Comparison of ENCODE assay signal across 19 mouse cellular contexts in genomic region chr17:63090112-63090511, GRCm38 (mm10).
DNase-seq lines count a peak whose midpoint lies in the region; ATAC-seq lines count a peak whose summit lies in the region.
"Had no signal": no experiment of that assay in that cellular context is flagged by ENCODE, and none has a peak within 500 bp of the region (broad histone marks: within the 10 kb centered on the region; RNA-seq: fewer than 3 reads in every experiment).

No protein-coding gene starts in this region.

- no peaks in the 10 kb centered on the region; the same call in 1 of the 2 replicates for H3K4me1 ChIP-seq in midbrain, embryonic 11.5 days (ENCODE audit: control insufficient read depth, insufficient read depth, low read length)
- H3K4me1 ChIP-seq in midbrain, embryonic 13.5 days (replicated peaks): 0 out of 2 replicates have a peak, but pooled peaks cover 3% of the 10 kb centered on the region
- H3K4me1 ChIP-seq in neural tube, embryonic 13.5 days (replicated peaks): peaks cover 5% of the 10 kb centered on the region
- H3K4me1 ChIP-seq in neural tube, embryonic 15.5 days: no peaks in the 10 kb centered on the region

- no peak overlapping the region for H3K4me2 ChIP-seq in midbrain, embryonic 11.5 days
- H3K4me2 ChIP-seq in midbrain, embryonic 13.5 days (replicated peaks): no peak overlapping the region
- H3K4me2 ChIP-seq in neural tube, embryonic 13.5 days: no peak overlapping the region
- no peak overlapping the region for H3K4me2 ChIP-seq in neural tube, embryonic 15.5 days

- no peaks in the 10 kb centered on the region for H3K27me3 ChIP-seq in midbrain, embryonic 11.5 days (ENCODE audit: control insufficient read depth, insufficient read depth, low read length)
- H3K27me3 ChIP-seq in midbrain, embryonic 13.5 days: no peaks in the 10 kb centered on the region
- H3K27me3 ChIP-seq in neural tube, embryonic 13.5 days: no peaks in the 10 kb centered on the region
- H3K27me3 ChIP-seq in neural tube, embryonic 15.5 days (replicated peaks): no peaks in the 10 kb centered on the region
- H3K27me3 ChIP-seq: CH12.LX, Patski had no signal

- DNase-seq in midbrain, embryonic 11.5 days (ENCODE audit: low spot score, missing footprints): peak; percentile 60
- DNase-seq: adrenal gland, adult 2 months; adrenal gland, adult 8-10 months; adrenal gland, postnatal 10 days; adrenal gland, postnatal 14 days; adrenal gland, postnatal 25 days; adrenal gland, postnatal 36 days; B cell, adult 2 months; cerebellum, adult 11 months; cerebellum, adult 11-12 months; cerebellum, adult 18-20 months had no signal

- no peak for ATAC-seq in midbrain, embryonic 11.5 days (ENCODE audit: low FRiP score)
- no peak for ATAC-seq in midbrain, embryonic 13.5 days
- peak; percentile 59 for ATAC-seq in neural tube, embryonic 13.5 days (ENCODE audit: low read depth)
- ATAC-seq in neural tube, embryonic 15.5 days (ENCODE audit: low FRiP score): no peak
- ATAC-seq: activated CD4-positive, CD25-positive, alpha-beta regulatory T cell, adult 4 months; CD4-positive, CD25-positive, alpha-beta regulatory T cell, adult 4 months; Patski had no signal

- H3K27ac ChIP-seq in midbrain, embryonic 11.5 days (ENCODE audit: low read depth, low read length): no peak overlapping the region
- H3K27ac ChIP-seq in midbrain, embryonic 13.5 days: no peak overlapping the region
- H3K27ac ChIP-seq in neural tube, embryonic 13.5 days (replicated peaks): no peak overlapping the region
- H3K27ac ChIP-seq in neural tube, embryonic 15.5 days (replicated peaks): no peak overlapping the region

- H3K4me3 ChIP-seq in midbrain, embryonic 11.5 days (ENCODE audit: low read depth, low read length): no peak overlapping the region
- H3K4me3 ChIP-seq in midbrain, embryonic 13.5 days (replicated peaks): no peak overlapping the region
- H3K4me3 ChIP-seq in neural tube, embryonic 13.5 days: no peak overlapping the region
- H3K4me3 ChIP-seq in neural tube, embryonic 15.5 days (replicated peaks): no peak overlapping the region

- WGBS in midbrain, embryonic 11.5 days: 85% methylated on average over 3 of the region's 3 CpGs
- 92% methylated on average over 3 of the region's 3 CpGs for WGBS in midbrain, embryonic 13.5 days
- 82% methylated on average over 3 of the region's 3 CpGs for WGBS in neural tube, embryonic 13.5 days
- 92% methylated on average over 3 of the region's 3 CpGs for WGBS in neural tube, embryonic 15.5 days

- H3K9ac ChIP-seq in midbrain, embryonic 11.5 days (ENCODE audit: low read length): no peak overlapping the region
- no peak overlapping the region for H3K9ac ChIP-seq in midbrain, embryonic 13.5 days (replicated peaks)
- H3K9ac ChIP-seq in neural tube, embryonic 13.5 days: no peak overlapping the region
- H3K9ac ChIP-seq in neural tube, embryonic 15.5 days (replicated peaks): no peak overlapping the region

- no peaks in the 10 kb centered on the region; the same call in 1 of the 2 replicates for H3K36me3 ChIP-seq in midbrain, embryonic 11.5 days (ENCODE audit: control insufficient read depth, insufficient read depth, low read length)
- H3K36me3 ChIP-seq in midbrain, embryonic 13.5 days: no peaks in the 10 kb centered on the region; the same call in 1 of the 2 replicates
- H3K36me3 ChIP-seq in neural tube, embryonic 13.5 days: no peaks in the 10 kb centered on the region
- H3K36me3 ChIP-seq in neural tube, embryonic 15.5 days: no peaks in the 10 kb centered on the region
- H3K36me3 ChIP-seq: G1E had no signal

- H3K9me3 ChIP-seq in midbrain, embryonic 11.5 days (ENCODE audit: control insufficient read depth, low read length): no peaks in the 10 kb centered on the region
- H3K9me3 ChIP-seq in midbrain, embryonic 13.5 days: no peaks in the 10 kb centered on the region
- H3K9me3 ChIP-seq in neural tube, embryonic 13.5 days: peaks cover 5% of the 10 kb centered on the region; the same call in 1 of the 2 replicates
- H3K9me3 ChIP-seq in neural tube, embryonic 15.5 days (replicated peaks): 0 out of 2 replicates have a peak, but pooled peaks cover 4% of the 10 kb centered on the region
- H3K9me3 ChIP-seq: G1E had no signal
